Mouse (Mus musculus) megakaryocyte-erythroid progenitor cell, adult 5-6 weeks (primary cell): ENCODE results near the gene M1ap. TPM values are rescaled to one million over a fixed set of nuclear protein-coding genes. Genes with fewer than 3 reads are reported as not detected.

ENCODE experiments used
- ATAC-seq: replicated peaks from 2 replicates; pipeline ENCODE4 v1.8.0; 2016; ENCODE audit warnings: mild to moderate bottlenecking, inconsistent platforms; ENCODE audit not compliant: severe bottlenecking, poor library complexity, low FRiP score, low TSS enrichment
- total RNA-seq, 2 experiments: library from RNA; stranded (forward) in 1 of 2; stranded (reverse) in 1 of 2; fragments of 200-1000, 215-1000 nt in 1 of 2; fragments of >200 nt in 1 of 2; fragmentation: Nextera tagmentation in 1 of 2; gene quantifications; 2 replicates each; pipeline ENCODE4 v1.2.3; 2014 to 2017

The M1ap gene
- total RNA-seq, 2 experiments from 2014 or later: 7.5 to 16.2 TPM

DNA sequence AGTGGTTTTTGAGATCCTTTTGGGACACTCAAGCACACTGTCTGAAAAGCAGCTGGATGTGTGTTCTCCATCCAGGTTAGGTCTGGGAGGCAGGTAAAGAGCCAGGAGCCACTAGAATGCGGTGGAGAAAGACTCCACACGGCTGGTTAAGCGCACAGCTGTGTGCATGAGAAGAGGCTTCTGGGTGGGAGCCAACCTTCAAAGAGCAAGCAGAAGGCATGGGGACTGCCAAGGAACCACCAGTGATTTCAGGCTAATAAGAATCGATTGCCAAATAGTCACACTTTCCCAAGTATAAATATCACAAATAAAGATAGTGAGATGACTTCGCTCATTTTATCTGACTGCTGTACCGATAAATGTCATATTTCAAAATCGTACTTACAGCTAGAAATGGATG lies 20.2 kb upstream of the M1ap start:
- ATAC-seq: no peak

- ATAC-seq: no peak
Observed at GRCm38 (mm10) chr6:82927617-82928016, 19.1 kb upstream of the M1ap start.

- no peak for ATAC-seq
Observed at GRCm38 (mm10) chr6:82934616-82935230, 12.0 kb upstream of the M1ap start.

DNA sequence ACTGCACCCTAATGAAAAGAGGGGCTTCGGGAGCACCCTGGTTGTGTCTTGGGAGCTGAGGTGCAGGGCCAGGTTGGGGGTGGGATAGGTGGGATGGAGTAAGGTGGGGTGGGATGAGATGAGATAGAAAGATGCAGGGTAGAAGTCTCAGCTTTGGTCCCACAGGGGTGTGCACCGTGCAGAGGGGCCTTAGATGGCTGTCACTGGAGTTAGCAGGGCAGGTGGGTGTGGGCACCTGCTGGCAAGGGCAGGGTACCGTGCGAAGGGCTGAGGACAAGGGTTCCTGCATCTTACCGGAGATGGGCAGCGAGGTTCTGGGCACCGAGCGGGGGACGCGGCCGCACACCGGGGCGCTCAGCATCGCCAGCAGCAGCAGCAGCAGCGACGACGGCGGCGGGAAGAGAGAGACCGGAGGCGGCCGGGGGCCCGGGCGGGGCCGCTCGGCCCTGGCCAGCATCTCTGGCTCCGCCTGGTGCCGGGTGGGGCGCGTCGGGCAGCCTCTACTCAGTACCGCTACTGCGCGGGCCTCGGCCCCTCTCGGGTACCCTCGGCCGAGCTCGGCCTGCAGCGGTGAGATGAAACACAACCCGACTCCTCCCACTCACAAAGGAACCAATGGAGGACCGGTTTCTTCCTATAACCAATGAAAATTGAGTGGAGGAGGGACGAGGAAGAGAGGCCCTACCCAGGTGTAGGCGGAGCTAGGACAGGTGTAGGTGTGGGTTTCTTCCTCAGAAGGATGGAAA lies 7.4 kb upstream of the M1ap start, which contains the start of gene Sema4f:
Gene Sema4f (minus strand): TSS at position 603 of the 746 bp plus-strand sequence.
- peak; percentile 71 for ATAC-seq

DNA sequence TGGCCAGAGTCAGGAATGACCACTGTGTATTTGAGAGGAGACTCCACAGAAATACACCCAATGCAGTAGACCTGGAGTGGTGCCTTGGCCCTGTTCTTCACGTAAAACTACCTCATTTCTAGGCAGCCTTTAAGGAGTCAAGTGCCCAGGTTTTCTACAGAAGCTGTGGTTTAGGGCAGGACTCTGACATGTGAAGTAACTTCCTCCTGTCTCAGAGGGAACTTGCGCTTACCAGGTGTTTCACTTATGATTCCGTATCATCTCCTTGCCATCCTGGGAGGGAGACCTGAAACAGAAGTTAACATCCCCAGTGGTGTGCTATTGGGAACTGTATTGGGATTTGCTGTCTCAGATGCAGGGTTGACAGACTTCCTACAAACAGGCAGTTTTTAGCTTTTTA lies 5.9 kb upstream of the M1ap start:
- ATAC-seq: no peak

- ATAC-seq: no peak
Observed at GRCm38 (mm10) chr6:82945750-82946149, 952 bp upstream of the M1ap start.

- ATAC-seq: peak; percentile 61
Observed at GRCm38 (mm10) chr6:82956553-82957251, 10.0 kb downstream of the M1ap start.

GRCm38 (mm10) chr6:82961664-82962063 lies 15.0 kb downstream of the M1ap start:
- ATAC-seq: no peak

GRCm38 (mm10) chr6:82969249-82970084 lies 22.8 kb downstream of the M1ap start:
- ATAC-seq: no peak

- ATAC-seq: peak; percentile 89
Observed at GRCm38 (mm10) chr6:82971031-82971430, 24.3 kb downstream of the M1ap start.

DNA sequence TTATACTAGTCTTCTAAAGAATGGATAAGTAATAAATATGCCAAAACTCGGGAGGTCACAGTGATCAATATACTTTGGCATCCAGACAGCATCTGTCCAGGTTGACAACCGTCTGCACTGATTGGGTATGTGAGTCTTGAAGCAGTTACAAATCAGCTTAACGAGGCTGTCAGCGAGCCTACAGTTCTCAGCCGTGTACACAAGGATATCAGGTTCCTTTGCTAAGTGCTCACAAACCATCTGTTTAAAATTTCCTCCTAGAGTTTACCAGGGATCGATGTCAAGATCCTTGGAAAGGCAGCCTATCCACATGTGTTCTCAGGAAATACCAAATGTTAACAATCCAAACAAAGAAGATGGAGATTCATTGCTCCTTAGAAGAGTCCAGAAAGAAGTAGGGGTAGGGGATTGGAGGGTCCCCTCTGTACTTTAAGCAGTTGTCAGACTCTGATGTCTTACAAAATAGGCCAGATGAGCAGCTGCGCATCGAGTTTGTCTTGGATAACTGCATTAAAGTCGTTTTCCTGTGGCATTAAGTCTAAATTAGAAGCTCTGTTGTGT lies 40.8 kb downstream of the M1ap start:
- ATAC-seq: no peak

DNA sequence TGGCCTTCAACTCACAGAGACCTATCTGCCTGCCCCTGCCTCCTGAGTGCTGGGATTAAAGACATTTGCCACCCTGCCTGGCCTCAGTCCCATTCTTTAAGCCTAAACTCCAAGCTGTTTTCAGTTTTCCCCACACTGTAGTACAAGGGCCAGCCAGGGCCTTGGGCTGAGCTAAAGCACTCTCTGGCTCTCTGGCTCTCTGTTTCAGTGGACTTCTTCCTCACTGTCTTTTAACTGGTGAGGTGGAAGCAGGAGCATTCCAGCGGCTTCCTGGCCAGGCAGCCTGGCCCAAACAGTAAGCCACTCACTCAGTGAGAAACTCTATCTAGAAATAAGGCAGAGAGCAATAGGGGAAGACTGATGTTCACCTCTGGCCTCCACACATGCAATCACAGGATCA lies 47.0 kb downstream of the M1ap start:
- ATAC-seq: no peak

- no peak for ATAC-seq
Observed at GRCm38 (mm10) chr6:82994372-82994771, 47.7 kb downstream of the M1ap start.

DNA sequence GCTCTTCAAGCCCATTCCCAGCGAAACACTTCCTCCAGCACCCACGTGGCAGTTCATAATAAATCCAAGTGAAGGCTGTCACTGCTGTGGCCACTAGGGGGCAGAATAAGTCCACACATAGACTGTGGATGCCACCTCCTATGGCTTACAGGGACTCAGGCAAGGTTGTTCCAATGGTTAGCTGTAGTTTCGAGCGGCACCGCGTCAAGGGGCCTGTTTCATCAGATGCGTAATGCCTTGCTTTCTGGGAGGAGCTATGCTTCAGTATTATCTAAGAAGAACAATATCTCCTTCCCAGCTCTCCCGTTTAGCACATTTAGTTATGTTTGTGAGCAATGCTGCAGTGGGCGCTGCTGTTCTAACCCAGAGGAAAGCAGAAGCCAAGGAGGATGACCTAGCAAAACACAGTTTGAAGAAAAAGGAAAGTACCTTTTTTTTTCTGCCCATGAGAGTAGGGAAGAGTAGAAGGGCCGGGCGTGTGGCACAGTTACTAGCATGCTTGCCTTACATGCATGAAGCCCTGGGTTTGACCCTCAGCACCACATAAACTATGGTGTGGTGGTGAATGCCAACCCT lies 50.1 kb downstream of the M1ap start:
- peak; percentile 99 for ATAC-seq

GRCm38 (mm10) chr6:82997511-82998102 lies 50.9 kb downstream of the M1ap start:
- ATAC-seq: no peak

- no peak for ATAC-seq
Observed at GRCm38 (mm10) chr6:82998326-82998725, 51.6 kb downstream of the M1ap start.

DNA sequence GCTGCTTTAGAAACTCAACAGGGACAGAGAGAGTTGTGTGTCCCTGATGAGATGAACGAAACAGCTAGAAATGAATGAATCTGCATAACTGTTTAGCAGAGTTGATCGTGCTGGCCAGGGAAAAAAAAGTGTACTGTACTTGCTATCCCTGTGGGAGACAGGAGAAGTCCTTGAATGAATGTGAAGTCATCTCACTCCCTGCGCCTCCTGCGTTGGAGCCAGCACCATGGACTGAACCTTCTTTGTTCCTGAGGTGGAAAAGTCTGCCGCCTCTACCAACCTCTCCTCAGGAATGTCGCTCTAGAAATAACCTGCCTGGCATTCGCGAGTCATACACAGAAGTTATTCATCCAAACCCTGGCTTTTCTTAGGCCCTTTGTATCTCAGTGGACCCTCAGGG lies 53.3 kb downstream of the M1ap start:
- ATAC-seq: no peak

DNA sequence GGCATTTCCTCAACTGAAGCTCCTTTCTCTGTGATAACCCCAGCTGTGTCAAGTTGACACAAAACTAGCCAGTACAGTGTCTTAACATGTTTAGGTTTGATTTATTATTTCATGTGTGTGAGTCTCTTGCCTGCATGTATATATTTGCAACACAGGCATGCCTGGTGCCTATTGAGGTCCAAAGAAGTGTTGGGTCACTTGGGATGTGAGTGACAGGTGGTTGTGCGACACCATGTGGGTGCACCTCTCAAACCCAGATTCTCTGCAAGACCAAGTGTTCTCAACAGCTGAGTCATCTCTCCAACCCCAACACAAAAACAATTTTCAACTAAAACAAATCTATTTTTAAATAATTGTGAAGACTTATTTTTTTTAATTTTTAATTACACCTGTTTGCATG lies 56.4 kb downstream of the M1ap start:
- no peak for ATAC-seq

DNA sequence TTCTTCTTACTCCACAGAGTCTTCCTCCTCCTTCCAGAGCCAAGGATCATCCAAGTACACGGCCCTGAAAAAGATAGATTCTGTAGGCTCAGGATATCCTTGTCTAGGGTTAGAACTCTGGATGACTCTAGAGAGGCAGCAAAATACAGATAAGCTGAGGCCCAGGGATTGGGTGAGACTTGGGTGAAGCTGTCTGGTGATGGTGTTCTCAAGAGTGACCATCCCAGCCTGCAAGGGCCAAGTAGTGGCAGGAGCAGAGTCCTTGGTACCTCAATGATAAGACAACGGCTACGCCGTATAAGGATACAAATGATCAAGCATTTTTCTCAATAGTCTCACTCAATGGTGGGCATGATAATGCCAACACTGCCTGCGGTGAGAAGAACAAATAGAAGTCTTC lies 57.1 kb downstream of the M1ap start:
- ATAC-seq: peak; percentile 37; the same call in 1 of the 2 replicates
